Mouse (Mus musculus): ENCODE results near the gene Cadm4. TPM values are rescaled to one million over a fixed set of nuclear protein-coding genes. Genes with fewer than 3 reads are reported as not detected.
A peak's percentile ranks its signal among the peaks of the same experiment; 100 is the strongest.
"Not testable (repeated sequence)": the region's sequence is repeated elsewhere in the genome, so short reads cannot be mapped to it uniquely, and the experiment has no call there.

Cadm4 gene
- polyA plus RNA-seq, 1 experiment from 2014 or later: 47.0 TPM

- H3K9me3 ChIP-seq (ENCODE audit: control insufficient read depth, low read length); H3K36me3 ChIP-seq (ENCODE audit: control insufficient read depth, insufficient read depth, low read length); ATAC-seq; H3K27me3 ChIP-seq (replicated peaks; ENCODE audit: control insufficient read depth, insufficient read depth, low read length); H3K27ac ChIP-seq (ENCODE audit: low read depth, low read length): not testable (repeated sequence)
- peaks cover 59% of the 10 kb centered on the region for H3K4me1 ChIP-seq (ENCODE audit: control insufficient read depth, insufficient read depth, low read depth, low read length)
- H3K4me3 ChIP-seq (ENCODE audit: low read length): peak overlapping the region; percentile 76
- 49% methylated on average over 6 of the region's 6 CpGs for WGBS
- peak overlapping the region; percentile 93 for H3K9ac ChIP-seq (ENCODE audit: low read depth, low read length)
- peak overlapping the region; percentile 78 for H3K4me2 ChIP-seq (ENCODE audit: low read length)
These were observed 1.5 kb downstream of the Cadm4 start for GRCm38 (mm10) chr7:24483291-24483690.

- Histone ChIP-seq H3K4me3 (ENCODE audit: low read length) (peak overlapping the region; percentile 34; the same call in 1 of the 2 replicates), H3K9ac (ENCODE audit: low read depth, low read length) (peak overlapping the region; percentile 62; the same call in 1 of the 2 replicates), H3K4me2 (ENCODE audit: low read length) (peak overlapping the region; percentile 63), H3K4me1 (ENCODE audit: control insufficient read depth, insufficient read depth, low read depth, low read length) (peaks cover 52% of the 10 kb centered on the region), H3K36me3 (ENCODE audit: control insufficient read depth, insufficient read depth, low read length) (peaks cover 3% of the 10 kb centered on the region; the same call in 1 of the 2 replicates), H3K27me3 (replicated peaks; ENCODE audit: control insufficient read depth, insufficient read depth, low read length) (no peaks in the 10 kb centered on the region), H3K27ac (ENCODE audit: low read depth, low read length) (peak overlapping the region; percentile 85), H3K9me3 (ENCODE audit: control insufficient read depth, low read length) (no peaks in the 10 kb centered on the region)
- ATAC-seq: no peak
- WGBS: 66% methylated on average over 9 of the region's 9 CpGs
These were observed 3.7 kb downstream of the Cadm4 start for GRCm38 (mm10) chr7:24485481-24485880.

- peak; percentile 50 for ATAC-seq
- peaks cover 3% of the 10 kb centered on the region; the same call in 1 of the 2 replicates for H3K36me3 ChIP-seq (ENCODE audit: control insufficient read depth, insufficient read depth, low read length)
- peaks cover 45% of the 10 kb centered on the region for H3K4me1 ChIP-seq (ENCODE audit: control insufficient read depth, insufficient read depth, low read depth, low read length)
- H3K9me3 ChIP-seq (ENCODE audit: control insufficient read depth, low read length): no peaks in the 10 kb centered on the region
- H3K4me3 ChIP-seq (ENCODE audit: low read length): peak overlapping the region; percentile 34
- peak overlapping the region; percentile 63 for H3K4me2 ChIP-seq (ENCODE audit: low read length)
- H3K27me3 ChIP-seq (replicated peaks; ENCODE audit: control insufficient read depth, insufficient read depth, low read length): no peaks in the 10 kb centered on the region
- H3K9ac ChIP-seq (ENCODE audit: low read depth, low read length): peak overlapping the region; percentile 62
- H3K27ac ChIP-seq (ENCODE audit: low read depth, low read length): peak overlapping the region; percentile 85
- WGBS: 30% methylated on average over 9 of the region's 9 CpGs
These were observed 4.9 kb downstream of the Cadm4 start for GRCm38 (mm10) chr7:24486654-24487130.

GRCm38 (mm10) chr7:24487403-24487802 is 5.6 kb downstream of the Cadm4 start:
- Histone ChIP-seq H3K27me3 (replicated peaks; ENCODE audit: control insufficient read depth, insufficient read depth, low read length) (no peaks in the 10 kb centered on the region), H3K4me1 (ENCODE audit: control insufficient read depth, insufficient read depth, low read depth, low read length) (peaks cover 45% of the 10 kb centered on the region), H3K27ac (ENCODE audit: low read depth, low read length) (peak overlapping the region; percentile 85), H3K36me3 (ENCODE audit: control insufficient read depth, insufficient read depth, low read length) (peaks cover 3% of the 10 kb centered on the region; the same call in 1 of the 2 replicates), H3K9me3 (ENCODE audit: control insufficient read depth, low read length) (no peaks in the 10 kb centered on the region), H3K4me3 (ENCODE audit: low read length) (no peak overlapping the region), H3K4me2 (ENCODE audit: low read length) (peak overlapping the region; percentile 63), H3K9ac (ENCODE audit: low read depth, low read length) (no peak overlapping the region; the same call in 1 of the 2 replicates)
- WGBS: 11% methylated on average over 3 of the region's 3 CpGs
- peak; percentile 27; the same call in 1 of the 2 replicates for ATAC-seq

GRCm38 (mm10) chr7:24488303-24488702 is 6.5 kb downstream of the Cadm4 start:
- no peak for ATAC-seq

GRCm38 (mm10) chr7:24499856-24500577 is 18.2 kb downstream of the Cadm4 start:
- peaks cover 24% of the 10 kb centered on the region for H3K36me3 ChIP-seq (ENCODE audit: control insufficient read depth, insufficient read depth, low read length)
- H3K27me3 ChIP-seq (replicated peaks; ENCODE audit: control insufficient read depth, insufficient read depth, low read length): no peaks in the 10 kb centered on the region
- peak; percentile 25; the same call in 1 of the 2 replicates for ATAC-seq
- 21% methylated on average over 43 of the region's 43 CpGs for WGBS
- H3K9me3 ChIP-seq (ENCODE audit: control insufficient read depth, low read length): 0 out of 2 replicates have a peak, but pooled peaks cover 4% of the 10 kb centered on the region
- peaks cover 11% of the 10 kb centered on the region; the same call in 1 of the 2 replicates for H3K4me1 ChIP-seq (ENCODE audit: control insufficient read depth, insufficient read depth, low read depth, low read length)
- H3K9ac ChIP-seq (ENCODE audit: low read depth, low read length): no peak overlapping the region
- H3K4me3 ChIP-seq (ENCODE audit: low read length): no peak overlapping the region
- H3K27ac ChIP-seq (ENCODE audit: low read depth, low read length): no peak overlapping the region
- H3K4me2 ChIP-seq (ENCODE audit: low read length): peak overlapping the region; percentile 29; the same call in 1 of the 2 replicates

More at GRCm38 (mm10) chr7:24488303-24488702, 6.5 kb downstream of the Cadm4 start:
- peaks cover 41% of the 10 kb centered on the region for H3K4me1 ChIP-seq (ENCODE audit: control insufficient read depth, insufficient read depth, low read depth, low read length)
- 80% methylated on average over 8 of the region's 8 CpGs for WGBS
- H3K9me3 ChIP-seq (ENCODE audit: control insufficient read depth, low read length): no peaks in the 10 kb centered on the region
- H3K27ac ChIP-seq (ENCODE audit: low read depth, low read length): peak overlapping the region; percentile 16; the same call in 1 of the 2 replicates
- peaks cover 3% of the 10 kb centered on the region; the same call in 1 of the 2 replicates for H3K36me3 ChIP-seq (ENCODE audit: control insufficient read depth, insufficient read depth, low read length)
- H3K4me2 ChIP-seq (ENCODE audit: low read length): no peak overlapping the region
- no peaks in the 10 kb centered on the region for H3K27me3 ChIP-seq (replicated peaks; ENCODE audit: control insufficient read depth, insufficient read depth, low read length)
- no peak overlapping the region; the same call in 1 of the 2 replicates for H3K9ac ChIP-seq (ENCODE audit: low read depth, low read length)
- H3K4me3 ChIP-seq (ENCODE audit: low read length): no peak overlapping the region

GRCm38 (mm10) chr7:24500929-24501328 is 19.1 kb downstream of the Cadm4 start:
- H3K36me3 ChIP-seq (ENCODE audit: control insufficient read depth, insufficient read depth, low read length): peaks cover 24% of the 10 kb centered on the region
- ATAC-seq: no peak
- no peak overlapping the region for H3K9ac ChIP-seq (ENCODE audit: low read depth, low read length)
- H3K27ac ChIP-seq (ENCODE audit: low read depth, low read length): no peak overlapping the region
- 42% methylated on average over 7 of the region's 7 CpGs for WGBS
- 0 out of 2 replicates have a peak, but pooled peaks cover 4% of the 10 kb centered on the region for H3K9me3 ChIP-seq (ENCODE audit: control insufficient read depth, low read length)
- peaks cover 17% of the 10 kb centered on the region for H3K4me1 ChIP-seq (ENCODE audit: control insufficient read depth, insufficient read depth, low read depth, low read length)
- H3K27me3 ChIP-seq (replicated peaks; ENCODE audit: control insufficient read depth, insufficient read depth, low read length): no peaks in the 10 kb centered on the region
- H3K4me3 ChIP-seq (ENCODE audit: low read length): no peak overlapping the region
- H3K4me2 ChIP-seq (ENCODE audit: low read length): no peak overlapping the region

GRCm38 (mm10) chr7:24501492-24501891 is 19.7 kb downstream of the Cadm4 start:
- Histone ChIP-seq H3K9ac (ENCODE audit: low read depth, low read length) (no peak overlapping the region), H3K4me1 (ENCODE audit: control insufficient read depth, insufficient read depth, low read depth, low read length) (peaks cover 20% of the 10 kb centered on the region), H3K27me3 (replicated peaks; ENCODE audit: control insufficient read depth, insufficient read depth, low read length) (no peaks in the 10 kb centered on the region), H3K27ac (ENCODE audit: low read depth, low read length) (no peak overlapping the region), H3K4me2 (ENCODE audit: low read length) (no peak overlapping the region), H3K36me3 (ENCODE audit: control insufficient read depth, insufficient read depth, low read length) (peaks cover 24% of the 10 kb centered on the region), H3K9me3 (ENCODE audit: control insufficient read depth, low read length) (0 out of 2 replicates have a peak, but pooled peaks cover 4% of the 10 kb centered on the region), H3K4me3 (ENCODE audit: low read length) (no peak overlapping the region)
- WGBS: 60% methylated on average over 21 of the region's 21 CpGs
- no peak for ATAC-seq

GRCm38 (mm10) chr7:24504004-24504403 is 22.2 kb downstream of the Cadm4 start:
- H3K4me1 ChIP-seq (ENCODE audit: control insufficient read depth, insufficient read depth, low read depth, low read length): peaks cover 25% of the 10 kb centered on the region
- H3K27ac ChIP-seq (ENCODE audit: low read depth, low read length): no peak overlapping the region
- H3K4me3 ChIP-seq (ENCODE audit: low read length): no peak overlapping the region
- no peaks in the 10 kb centered on the region for H3K27me3 ChIP-seq (replicated peaks; ENCODE audit: control insufficient read depth, insufficient read depth, low read length)
- H3K36me3 ChIP-seq (ENCODE audit: control insufficient read depth, insufficient read depth, low read length): peaks cover 24% of the 10 kb centered on the region
- no peak overlapping the region; the same call in 1 of the 2 replicates for H3K4me2 ChIP-seq (ENCODE audit: low read length)
- WGBS: 23% methylated on average over 10 of the region's 10 CpGs
- H3K9me3 ChIP-seq (ENCODE audit: control insufficient read depth, low read length): 0 out of 2 replicates have a peak, but pooled peaks cover 4% of the 10 kb centered on the region
- H3K9ac ChIP-seq (ENCODE audit: low read depth, low read length): 0 out of 2 replicates have a peak overlapping the region, but pooled peaks have one; percentile 3
- no peak for ATAC-seq
